Mouse (Mus musculus): Measurements from ENCODE around the gene Arap1. TPM values are rescaled to one million over a fixed set of nuclear protein-coding genes. Genes with fewer than 3 reads are reported as not detected.

The Arap1 gene
- polyA plus RNA-seq, 1 experiment from 2014 or later: 10.8 TPM

DNA sequence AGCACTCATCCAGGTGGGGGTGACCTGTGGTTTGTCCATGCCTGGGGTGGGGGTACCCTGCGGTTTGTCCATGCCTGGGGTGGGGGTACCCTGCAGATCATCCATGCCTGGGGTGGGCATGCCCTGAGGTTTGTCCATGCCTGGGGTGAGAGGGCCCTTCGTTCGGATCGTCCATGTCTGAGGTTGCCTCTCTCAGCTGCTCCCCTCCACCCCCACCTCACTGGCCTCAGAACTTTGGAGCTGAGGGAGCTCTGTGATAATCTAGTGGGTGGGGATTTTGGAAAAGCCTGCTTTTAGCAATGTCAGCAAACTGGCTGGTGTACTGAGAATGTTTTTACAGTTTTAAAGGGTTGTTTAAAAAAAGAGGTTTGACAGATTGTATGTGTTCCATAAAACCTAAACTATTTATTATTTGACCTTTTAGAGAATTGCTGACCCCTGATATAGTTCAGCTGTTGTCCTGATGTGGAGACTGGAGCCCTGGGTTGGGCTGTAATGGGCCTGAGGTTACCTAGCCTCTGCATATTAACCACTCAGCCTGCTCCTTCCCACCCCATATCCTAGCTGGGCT is 44.1 kb downstream of the Arap1 start:
- H3K4me1 ChIP-seq (ENCODE audit: control insufficient read depth, insufficient read depth, low read length): peaks cover 10% of the 10 kb centered on the region
- no peak overlapping the region for H3K4me3 ChIP-seq (ENCODE audit: low read depth, low read length)
- H3K27me3 ChIP-seq (ENCODE audit: control insufficient read depth, insufficient read depth, low read length): no peaks in the 10 kb centered on the region; the same call in 1 of the 2 replicates
- no peak overlapping the region for H3K9ac ChIP-seq (ENCODE audit: low read length)
- DNase-seq (ENCODE audit: low spot score, missing footprints) (no peak), ATAC-seq (ENCODE audit: low FRiP score) (no peak)
- H3K9me3 ChIP-seq (ENCODE audit: control insufficient read depth, low read length): no peaks in the 10 kb centered on the region
- WGBS: 78% methylated on average over 4 of the region's 4 CpGs
- H3K4me2 ChIP-seq: no peak overlapping the region
- H3K27ac ChIP-seq (ENCODE audit: low read depth, low read length): no peak overlapping the region
- no peaks in the 10 kb centered on the region for H3K36me3 ChIP-seq (ENCODE audit: control insufficient read depth, insufficient read depth, low read length)

DNA sequence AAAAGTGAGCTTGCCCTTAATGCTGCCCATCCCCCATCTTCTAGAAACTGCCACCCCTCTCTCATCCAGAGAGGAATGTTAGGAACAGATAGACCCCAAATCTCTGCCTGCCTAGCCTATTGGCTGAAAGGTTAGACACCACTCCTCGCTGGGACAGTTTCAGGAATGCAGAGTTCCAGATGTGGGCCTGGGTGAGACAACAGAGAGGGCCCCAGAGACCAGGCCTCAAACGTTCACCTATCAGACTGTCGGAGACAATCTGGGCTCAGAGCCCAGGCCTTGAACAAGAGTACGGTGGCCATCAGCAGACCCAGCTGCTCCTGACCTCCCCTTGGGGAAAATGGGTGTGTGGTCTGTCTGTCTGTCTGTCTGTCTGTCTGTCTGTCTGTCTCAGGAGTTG is 45.1 kb downstream of the Arap1 start:
- WGBS: 67% methylated on average over 4 of the region's 4 CpGs
- Histone ChIP-seq H3K4me3 (ENCODE audit: low read depth, low read length) (no peak overlapping the region), H3K4me2 (no peak overlapping the region), H3K27me3 (ENCODE audit: control insufficient read depth, insufficient read depth, low read length) (no peaks in the 10 kb centered on the region; the same call in 1 of the 2 replicates), H3K36me3 (ENCODE audit: control insufficient read depth, insufficient read depth, low read length) (no peaks in the 10 kb centered on the region), H3K4me1 (ENCODE audit: control insufficient read depth, insufficient read depth, low read length) (peaks cover 10% of the 10 kb centered on the region), H3K9me3 (ENCODE audit: control insufficient read depth, low read length) (no peaks in the 10 kb centered on the region), H3K27ac (ENCODE audit: low read depth, low read length) (no peak overlapping the region), H3K9ac (ENCODE audit: low read length) (no peak overlapping the region)
- no peak for DNase-seq (ENCODE audit: low spot score, missing footprints)
- no peak for ATAC-seq (ENCODE audit: low FRiP score)

DNA sequence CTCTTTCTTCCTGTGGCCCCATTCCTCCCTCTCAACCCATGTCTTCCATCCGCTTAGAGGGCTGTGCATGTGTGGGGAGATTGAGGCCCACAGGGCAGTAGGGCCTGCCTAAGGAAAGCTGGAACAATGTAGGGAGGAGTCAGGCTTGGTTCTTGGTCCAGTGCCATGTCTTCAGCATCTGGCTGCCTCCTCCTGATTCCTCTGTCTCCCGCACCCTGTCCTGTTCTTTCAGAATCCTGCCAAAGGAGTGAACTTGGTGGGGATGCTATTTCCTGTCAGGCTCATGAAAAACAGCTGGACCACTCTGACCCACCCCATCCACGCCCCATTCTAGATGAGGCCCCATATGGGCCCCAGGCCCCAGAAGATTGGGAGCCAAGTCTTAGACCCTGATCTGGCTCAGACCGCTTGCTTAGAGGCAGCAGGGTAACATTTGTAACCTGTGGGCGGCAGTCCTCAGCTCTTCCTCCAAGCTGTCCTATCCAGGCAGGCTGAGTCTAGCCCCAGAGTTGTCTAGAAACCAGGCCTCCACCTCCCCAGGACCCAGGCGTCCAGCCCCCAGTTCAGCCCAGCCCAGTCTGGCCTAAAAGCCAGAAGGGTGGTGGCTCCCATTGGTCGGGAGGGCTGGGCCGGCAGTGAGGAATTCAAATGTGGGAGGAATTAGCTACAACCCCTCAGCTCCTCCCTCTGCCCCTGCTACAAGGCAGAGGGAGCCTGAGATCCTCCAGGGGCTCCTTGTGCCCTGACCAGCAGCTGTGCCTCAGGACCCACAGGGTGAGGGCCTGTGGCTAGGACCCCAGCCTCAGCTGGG is 46.0 kb downstream of the Arap1 start:
- ATAC-seq (ENCODE audit: low FRiP score): peak; percentile 66; the same call in 1 of the 2 replicates
- Histone ChIP-seq H3K27me3 (ENCODE audit: control insufficient read depth, insufficient read depth, low read length) (no peaks in the 10 kb centered on the region; the same call in 1 of the 2 replicates), H3K4me3 (ENCODE audit: low read depth, low read length) (no peak overlapping the region), H3K27ac (ENCODE audit: low read depth, low read length) (no peak overlapping the region), H3K4me1 (ENCODE audit: control insufficient read depth, insufficient read depth, low read length) (peaks cover 10% of the 10 kb centered on the region), H3K9me3 (ENCODE audit: control insufficient read depth, low read length) (no peaks in the 10 kb centered on the region), H3K9ac (ENCODE audit: low read length) (peak overlapping the region; percentile 30; the same call in 1 of the 2 replicates), H3K4me2 (0 out of 2 replicates have a peak overlapping the region, but pooled peaks have one; percentile 3), H3K36me3 (ENCODE audit: control insufficient read depth, insufficient read depth, low read length) (no peaks in the 10 kb centered on the region)
- 39% methylated on average over 8 of the region's 8 CpGs for WGBS
- DNase-seq (ENCODE audit: low spot score, missing footprints): peak; percentile 84

DNA sequence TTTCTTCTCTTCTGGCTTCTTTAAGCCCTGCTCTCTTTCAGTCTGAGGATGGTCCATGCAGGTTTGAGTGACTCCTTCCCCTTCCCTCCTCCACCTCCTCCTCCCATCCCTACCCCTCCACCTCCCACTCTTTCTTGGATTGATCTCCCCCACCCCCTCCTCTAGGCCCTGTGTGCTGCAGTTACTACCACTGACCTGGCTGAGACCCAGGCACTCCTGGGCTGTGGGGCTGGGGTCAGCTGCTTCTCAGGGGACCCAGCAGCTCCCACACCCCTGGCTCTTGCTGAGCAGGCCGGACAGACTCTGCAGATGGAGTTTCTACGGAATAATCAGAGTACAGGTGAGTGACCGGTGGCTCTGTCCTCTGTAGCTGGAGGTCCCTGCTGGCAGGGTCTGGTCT is 46.7 kb downstream of the Arap1 start:
- H3K4me3 ChIP-seq (ENCODE audit: low read depth, low read length): no peak overlapping the region
- DNase-seq (ENCODE audit: low spot score, missing footprints): peak; percentile 82
- 0 out of 2 replicates have a peak overlapping the region, but pooled peaks have one; percentile 3 for H3K4me2 ChIP-seq
- no peaks in the 10 kb centered on the region for H3K36me3 ChIP-seq (ENCODE audit: control insufficient read depth, insufficient read depth, low read length)
- peaks cover 10% of the 10 kb centered on the region for H3K4me1 ChIP-seq (ENCODE audit: control insufficient read depth, insufficient read depth, low read length)
- 65% methylated on average over 3 of the region's 3 CpGs for WGBS
- no peak overlapping the region for H3K27ac ChIP-seq (ENCODE audit: low read depth, low read length)
- no peaks in the 10 kb centered on the region; the same call in 1 of the 2 replicates for H3K27me3 ChIP-seq (ENCODE audit: control insufficient read depth, insufficient read depth, low read length)
- H3K9me3 ChIP-seq (ENCODE audit: control insufficient read depth, low read length): no peaks in the 10 kb centered on the region
- ATAC-seq (ENCODE audit: low FRiP score): no peak
- H3K9ac ChIP-seq (ENCODE audit: low read length): peak overlapping the region; percentile 30; the same call in 1 of the 2 replicates

DNA sequence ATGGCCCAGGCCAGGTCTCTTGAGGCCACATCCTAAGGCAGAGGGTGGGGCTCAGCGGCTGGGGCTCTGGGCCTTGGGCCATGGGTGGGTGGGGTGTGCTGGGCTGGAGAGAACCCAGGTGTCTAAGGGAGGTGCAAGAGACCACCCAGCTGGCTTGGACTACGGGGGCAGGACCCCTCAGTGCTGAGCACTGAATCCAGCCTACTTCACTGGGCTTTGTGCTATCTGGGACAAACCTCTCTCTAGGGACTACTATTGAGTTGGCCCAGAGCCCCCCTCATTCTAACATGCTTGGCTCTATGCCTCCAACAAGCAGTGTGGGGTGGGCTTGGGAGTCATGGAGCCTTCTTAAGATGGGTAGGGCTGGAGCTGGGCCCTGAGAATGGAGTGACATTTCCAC is 47.6 kb downstream of the Arap1 start:
- Histone ChIP-seq H3K36me3 (ENCODE audit: control insufficient read depth, insufficient read depth, low read length) (no peaks in the 10 kb centered on the region), H3K27me3 (ENCODE audit: control insufficient read depth, insufficient read depth, low read length) (no peaks in the 10 kb centered on the region; the same call in 1 of the 2 replicates), H3K27ac (ENCODE audit: low read depth, low read length) (no peak overlapping the region), H3K4me3 (ENCODE audit: low read depth, low read length) (no peak overlapping the region), H3K4me1 (ENCODE audit: control insufficient read depth, insufficient read depth, low read length) (peaks cover 10% of the 10 kb centered on the region), H3K9ac (ENCODE audit: low read length) (no peak overlapping the region), H3K9me3 (ENCODE audit: control insufficient read depth, low read length) (no peaks in the 10 kb centered on the region), H3K4me2 (no peak overlapping the region)
- 91% methylated on average over 2 of the region's 2 CpGs for WGBS
- ATAC-seq (ENCODE audit: low FRiP score): no peak
- peak; percentile 28 for DNase-seq (ENCODE audit: low spot score, missing footprints)

DNA sequence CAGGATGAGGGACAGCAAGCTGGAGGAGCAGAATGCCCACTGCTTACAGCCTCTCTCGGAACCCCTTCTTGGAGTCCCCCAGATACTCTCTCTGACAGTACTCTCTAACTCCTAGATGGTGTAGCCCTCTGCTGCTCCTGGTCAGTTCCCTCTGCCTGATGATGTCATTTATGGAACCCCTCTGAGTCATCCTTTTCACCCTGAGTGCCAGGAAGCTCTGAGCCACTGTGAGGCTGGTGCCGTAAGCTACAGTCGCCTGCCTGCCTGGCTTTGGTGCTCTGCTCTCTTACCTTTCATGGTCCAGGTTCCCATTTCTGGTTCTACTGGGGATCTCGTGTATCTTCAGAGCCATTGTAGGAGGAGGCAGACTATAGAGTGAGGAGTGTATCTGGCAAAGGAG is 49.3 kb downstream of the Arap1 start:
- DNase-seq (ENCODE audit: low spot score, missing footprints) (no peak), ATAC-seq (ENCODE audit: low FRiP score) (no peak)
- Histone ChIP-seq H3K27ac (ENCODE audit: low read depth, low read length) (no peak overlapping the region), H3K4me1 (ENCODE audit: control insufficient read depth, insufficient read depth, low read length) (peaks cover 10% of the 10 kb centered on the region), H3K36me3 (ENCODE audit: control insufficient read depth, insufficient read depth, low read length) (no peaks in the 10 kb centered on the region), H3K4me2 (no peak overlapping the region), H3K9ac (ENCODE audit: low read length) (no peak overlapping the region), H3K9me3 (ENCODE audit: control insufficient read depth, low read length) (no peaks in the 10 kb centered on the region), H3K4me3 (ENCODE audit: low read depth, low read length) (no peak overlapping the region), H3K27me3 (ENCODE audit: control insufficient read depth, insufficient read depth, low read length) (no peaks in the 10 kb centered on the region; the same call in 1 of the 2 replicates)
- WGBS: 89% methylated on average over 4 of the region's 4 CpGs

DNA sequence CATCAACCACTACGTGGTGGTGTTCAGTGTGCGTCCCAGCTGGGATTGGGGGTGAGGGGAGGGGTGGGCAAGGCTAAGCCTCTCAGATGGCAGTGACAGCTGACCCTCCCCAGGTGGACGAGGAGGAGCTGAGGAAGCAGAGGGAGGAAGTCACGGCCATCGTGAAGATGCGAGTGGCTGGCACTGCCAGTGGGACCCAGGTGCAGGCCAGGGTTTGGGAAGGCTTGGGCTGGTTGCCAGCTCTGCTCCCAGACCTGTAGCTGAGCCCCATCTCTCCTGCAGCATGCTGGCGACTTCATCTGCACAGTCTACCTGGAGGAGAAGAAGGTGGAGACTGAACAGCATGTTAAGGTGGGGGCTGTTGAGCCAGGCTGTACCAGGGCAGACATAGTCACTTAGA is 53.6 kb downstream of the Arap1 start:
- no peaks in the 10 kb centered on the region for H3K4me1 ChIP-seq (ENCODE audit: control insufficient read depth, insufficient read depth, low read length)
- H3K9me3 ChIP-seq (ENCODE audit: control insufficient read depth, low read length): no peaks in the 10 kb centered on the region
- no peak overlapping the region for H3K27ac ChIP-seq (ENCODE audit: low read depth, low read length)
- H3K36me3 ChIP-seq (ENCODE audit: control insufficient read depth, insufficient read depth, low read length): no peaks in the 10 kb centered on the region
- H3K4me3 ChIP-seq (ENCODE audit: low read depth, low read length): no peak overlapping the region
- ATAC-seq (ENCODE audit: low FRiP score): no peak
- no peaks in the 10 kb centered on the region for H3K27me3 ChIP-seq (ENCODE audit: control insufficient read depth, insufficient read depth, low read length)
- whole genome bisulfite sequencing: 88% methylated on average over 7 of the region's 7 CpGs
- H3K4me2 ChIP-seq: no peak overlapping the region
- no peak overlapping the region for H3K9ac ChIP-seq (ENCODE audit: low read length)
- no peak for DNase-seq (ENCODE audit: low spot score, missing footprints)

DNA sequence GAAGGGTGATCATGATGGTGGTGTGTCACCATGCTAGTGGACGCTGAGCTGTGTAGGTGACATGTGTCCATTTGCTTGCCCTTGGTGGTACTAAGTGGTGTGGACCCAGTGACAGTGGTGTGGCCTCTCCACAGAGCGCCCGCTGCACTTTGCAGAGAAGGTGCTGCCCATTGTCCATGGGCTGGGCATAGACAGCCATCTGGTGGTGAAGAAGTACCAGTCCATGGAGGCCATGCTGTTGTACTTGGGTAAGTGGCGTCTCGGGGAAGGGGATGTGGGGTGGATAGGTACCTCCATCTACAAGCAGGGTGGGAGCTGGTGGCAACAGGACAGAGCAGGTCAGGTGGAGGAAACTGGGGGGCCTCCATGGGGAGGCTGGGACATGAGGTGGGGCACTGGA is 56.0 kb downstream of the Arap1 start:
- Histone ChIP-seq H3K9ac (ENCODE audit: low read length) (no peak overlapping the region), H3K4me3 (ENCODE audit: low read depth, low read length) (no peak overlapping the region), H3K9me3 (ENCODE audit: control insufficient read depth, low read length) (no peaks in the 10 kb centered on the region), H3K36me3 (ENCODE audit: control insufficient read depth, insufficient read depth, low read length) (no peaks in the 10 kb centered on the region), H3K4me2 (no peak overlapping the region), H3K4me1 (ENCODE audit: control insufficient read depth, insufficient read depth, low read length) (no peaks in the 10 kb centered on the region), H3K27ac (ENCODE audit: low read depth, low read length) (no peak overlapping the region), H3K27me3 (ENCODE audit: control insufficient read depth, insufficient read depth, low read length) (no peaks in the 10 kb centered on the region)
- DNase-seq (ENCODE audit: low spot score, missing footprints) (no peak), ATAC-seq (ENCODE audit: low FRiP score) (no peak)
- 92% methylated on average over 5 of the region's 5 CpGs for WGBS

DNA sequence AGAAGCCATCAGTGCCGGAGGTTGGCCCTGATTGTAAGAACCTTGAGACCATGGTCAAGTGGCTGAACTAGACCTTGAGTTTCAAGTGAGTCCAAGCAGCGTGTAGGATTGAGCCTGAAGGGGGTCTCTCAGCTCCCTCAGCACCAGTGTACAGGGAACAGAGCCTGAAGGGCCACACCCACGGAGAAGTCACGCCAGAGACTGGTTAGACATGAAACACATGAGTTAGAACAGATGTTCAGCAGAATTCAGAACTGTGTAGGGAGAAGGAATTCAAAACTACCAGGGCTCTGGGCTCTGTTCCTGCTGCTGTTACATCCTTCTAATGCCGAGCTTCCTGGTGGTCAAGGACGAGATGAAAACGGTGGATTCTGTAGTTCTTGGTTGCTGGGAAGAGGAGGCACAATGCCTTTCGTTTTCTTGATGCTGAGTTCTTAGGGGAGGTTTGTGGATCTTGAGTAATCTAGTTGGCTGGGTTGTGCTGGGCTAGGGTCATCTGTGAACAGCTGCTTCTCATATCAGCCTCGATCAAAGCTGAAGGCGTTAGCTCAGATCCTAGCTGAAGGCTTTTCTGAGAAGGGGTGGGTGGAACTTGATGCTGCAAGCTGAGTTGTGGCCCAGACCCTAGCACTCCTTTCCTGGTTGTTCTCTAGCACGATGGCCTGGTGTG is 62.5 kb downstream of the Arap1 start, which contains the start of gene Gm45837:
Gene Gm45837 (plus strand): TSS at position 620 of the 670 bp plus-strand sequence.
- Histone ChIP-seq H3K9me3 (ENCODE audit: control insufficient read depth, low read length) (no peaks in the 10 kb centered on the region), H3K4me2 (no peak within 1 kb of the TSS), H3K4me1 (ENCODE audit: control insufficient read depth, insufficient read depth, low read length) (peaks cover 9% of the 10 kb centered on the region), H3K27me3 (ENCODE audit: control insufficient read depth, insufficient read depth, low read length) (no peaks in the 10 kb centered on the region), H3K36me3 (ENCODE audit: control insufficient read depth, insufficient read depth, low read length) (no peaks in the 10 kb centered on the region), H3K4me3 (ENCODE audit: low read depth, low read length) (no peak within 1 kb of the TSS), H3K9ac (ENCODE audit: low read length) (no peak within 1 kb of the TSS), H3K27ac (ENCODE audit: low read depth, low read length) (no peak within 1 kb of the TSS)
- ATAC-seq (ENCODE audit: low FRiP score) (no peak), DNase-seq (ENCODE audit: low spot score, missing footprints) (no peak)
- 85% methylated on average over 11 of the region's 11 CpGs for WGBS

All from midbrain, embryonic 11.5 days (tissue).